Mouse (Mus musculus) hindbrain, embryonic 10.5 days (tissue): ENCODE results near the gene Sh3d19. TPM values are rescaled to one million over a fixed set of nuclear protein-coding genes. Genes with fewer than 3 reads are reported as not detected.

ENCODE experiments used
- DNase-seq: peaks from one replicate; pipeline ENCODE4 v3.0.0-alpha.2; 2017; ENCODE audit warnings: low spot score
- H3K27ac ChIP-seq: fragments of 300-500 bp; sonication (generic); 2 replicates; pipeline ENCODE4 v1.5.1; 2016; ENCODE audit warnings: mild to moderate bottlenecking, moderate library complexity
- H3K27me3 ChIP-seq: fragments of 300-500 bp; sonication (generic); 2 replicates; pipeline ENCODE4 v1.6.1; 2016; ENCODE audit warnings: mild to moderate bottlenecking; ENCODE audit not compliant: poor library complexity, insufficient read depth, severe bottlenecking
- H3K36me3 ChIP-seq: fragments of 300-500 bp; sonication (generic); 2 replicates; pipeline ENCODE4 v1.6.1; 2016; ENCODE audit warnings: mild to moderate bottlenecking, moderate library complexity
- H3K4me1 ChIP-seq: fragments of 300-500 bp; sonication (generic); replicated peaks from 2 replicates; pipeline ENCODE4 v1.6.1; 2016; ENCODE audit warnings: mild to moderate bottlenecking
- H3K4me3 ChIP-seq: fragments of 300-500 bp; sonication (generic); 2 replicates; pipeline ENCODE4 v1.5.1; 2016; ENCODE audit warnings: mild to moderate bottlenecking, moderate library complexity
- H3K9me3 ChIP-seq: fragments of 300-500 bp; sonication (generic); 2 replicates; pipeline ENCODE4 v1.6.1; 2016; ENCODE audit warnings: mild to moderate bottlenecking, moderate library complexity
- WGBS: fragments of 180-500 bp; shearing (Covaris S2); methylation state at CpG from one replicate; pipeline ENCODE4 v1.1.7; 2016; 5-methylcytosine and 5-hydroxymethylcytosine counted together
- polyA plus RNA-seq: library from polyadenylated mRNA; unstranded; fragments of >200 nt; fragmentation: Nextera tagmentation; extraction: Ambion mirVana; gene quantifications from 2 replicates; pipeline ENCODE4 v1.2.1, GENCODE M21; 2016

The Sh3d19 gene
- polyA plus RNA-seq, 1 experiment from 2014 or later: 9.0 TPM

DNA sequence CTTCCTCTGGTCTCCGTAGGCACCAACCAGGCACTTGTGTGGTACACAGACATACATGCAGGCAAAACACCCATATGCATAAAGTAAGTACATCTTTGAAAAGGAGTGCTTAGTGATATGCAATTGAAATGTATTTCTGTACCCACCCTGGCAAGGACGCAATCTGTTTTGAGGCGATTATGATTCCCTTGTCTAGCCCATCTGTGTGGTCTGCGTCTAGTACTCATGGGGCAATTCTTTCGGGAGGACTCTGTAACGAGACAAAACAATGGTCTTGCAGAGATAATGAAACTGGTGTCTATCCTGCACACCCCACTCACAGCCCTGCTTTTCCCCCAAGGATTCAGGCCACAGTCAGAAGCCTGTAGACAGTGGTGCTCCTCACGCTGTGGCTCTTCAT lies 141.9 kb downstream of the Sh3d19 start:
- WGBS: 88% methylated on average over 7 of the region's 7 CpGs

DNA sequence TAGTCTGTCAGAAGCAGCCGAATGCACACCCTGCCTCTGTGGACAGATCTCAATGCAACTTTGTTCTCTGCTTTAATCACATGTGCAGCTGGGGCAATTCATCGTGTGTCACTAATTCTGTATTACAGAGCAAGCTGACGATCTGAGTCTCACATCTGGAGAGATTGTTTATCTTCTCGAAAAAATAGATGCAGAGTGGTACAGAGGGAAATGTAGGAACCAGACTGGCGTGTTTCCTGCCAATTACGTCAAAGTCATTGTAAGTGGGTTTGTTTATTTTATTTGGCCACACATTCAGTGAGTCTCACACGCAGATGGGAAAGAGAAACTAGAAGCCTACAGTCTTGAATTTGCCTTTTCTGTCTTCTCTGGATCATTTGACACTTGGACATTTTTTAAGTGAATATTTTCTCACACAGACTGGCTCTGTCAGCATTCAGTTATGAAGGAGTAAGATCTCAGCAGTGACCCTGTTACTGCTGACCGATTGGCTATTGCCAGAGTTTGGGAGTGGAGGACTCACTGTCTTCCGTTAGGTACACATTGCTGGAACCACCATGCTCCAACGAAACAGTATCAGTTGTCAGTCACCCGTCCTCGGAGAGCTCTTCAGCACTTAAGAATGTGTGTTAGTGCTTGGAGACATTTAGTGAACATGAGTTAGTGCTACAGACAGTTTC lies 143.9 kb downstream of the Sh3d19 start:
- no peak for DNase-seq
- Histone ChIP-seq H3K27ac (no peak overlapping the region), H3K27me3 (no peaks in the 10 kb centered on the region)

More for the DNA sequence above, 141.9 kb downstream of the Sh3d19 start:
- Histone ChIP-seq H3K9me3 (0 out of 2 replicates have a peak, but pooled peaks cover 7% of the 10 kb centered on the region), H3K27ac (no peak overlapping the region), H3K27me3 (no peaks in the 10 kb centered on the region), H3K4me1 (0 out of 2 replicates have a peak, but pooled peaks cover 6% of the 10 kb centered on the region), H3K4me3 (no peak overlapping the region), H3K36me3 (peaks cover 12% of the 10 kb centered on the region)
- DNase-seq: no peak

DNA sequence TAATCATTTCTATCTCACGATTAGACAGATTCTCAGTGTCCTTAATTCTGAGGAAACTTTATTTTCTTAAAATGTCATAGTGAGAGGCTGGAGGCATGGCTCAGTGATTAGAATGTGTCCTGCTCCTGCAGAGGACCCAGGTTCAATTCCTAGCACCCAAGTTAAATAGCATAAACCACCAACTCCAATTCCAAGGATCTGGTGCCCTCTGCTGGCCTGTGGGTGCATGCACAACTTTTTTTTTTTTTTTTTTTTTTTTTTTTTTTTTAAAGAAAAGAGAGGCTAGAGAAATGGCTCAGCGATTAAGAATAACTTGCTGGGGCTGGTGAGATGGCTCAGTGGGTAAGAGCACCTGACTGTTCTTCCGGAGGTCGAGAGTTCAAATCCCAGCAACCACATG lies 146.0 kb downstream of the Sh3d19 start:
- H3K36me3 ChIP-seq: peaks cover 21% of the 10 kb centered on the region
- H3K9me3 ChIP-seq: 0 out of 2 replicates have a peak, but pooled peaks cover 7% of the 10 kb centered on the region
- no peaks in the 10 kb centered on the region for H3K27me3 ChIP-seq
- H3K4me1 ChIP-seq: no peaks in the 10 kb centered on the region
- H3K4me3 ChIP-seq: no peak overlapping the region
- no peak for DNase-seq
- H3K27ac ChIP-seq: no peak overlapping the region
- WGBS: 90% methylated on average over 4 of the region's 4 CpGs

More for the DNA sequence above, 143.9 kb downstream of the Sh3d19 start:
- Histone ChIP-seq H3K9me3 (0 out of 2 replicates have a peak, but pooled peaks cover 7% of the 10 kb centered on the region), H3K36me3 (peaks cover 12% of the 10 kb centered on the region), H3K4me3 (no peak overlapping the region), H3K4me1 (0 out of 2 replicates have a peak, but pooled peaks cover 4% of the 10 kb centered on the region)
- WGBS: 77% methylated on average over 12 of the region's 12 CpGs

DNA sequence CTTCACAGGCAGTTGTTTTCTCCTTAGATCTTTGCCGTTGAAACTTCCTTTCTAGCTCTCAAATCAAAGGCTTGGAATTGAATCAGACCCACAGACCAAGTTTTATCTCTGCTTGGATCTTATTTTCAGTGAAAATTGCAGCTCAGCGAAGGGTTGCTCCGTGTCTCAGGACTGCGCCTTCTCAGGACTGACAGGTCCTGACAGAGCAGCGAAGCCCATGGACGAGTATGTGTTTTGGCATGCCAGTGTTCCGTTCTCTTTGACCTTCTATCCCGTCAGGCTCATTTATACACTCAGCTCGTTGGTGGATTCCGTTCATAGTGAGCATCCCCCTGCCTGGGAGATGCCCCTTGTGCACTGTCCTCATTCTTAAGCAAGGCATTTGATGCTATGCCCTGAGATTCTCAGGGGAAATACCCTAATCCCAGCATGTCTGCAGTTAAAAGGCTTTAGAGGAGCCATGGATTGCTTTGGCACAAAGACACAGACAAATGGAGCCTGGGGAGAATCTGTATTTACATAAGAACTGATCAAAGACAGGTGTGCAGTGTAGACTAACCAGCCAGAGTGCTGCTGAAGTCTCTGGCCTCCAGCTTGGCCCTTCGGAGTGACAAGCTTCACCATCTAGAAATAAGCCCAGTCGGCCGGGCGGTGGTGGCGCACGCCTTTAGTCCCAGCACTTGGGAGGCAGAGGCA lies 148.5 kb downstream of the Sh3d19 start:
- H3K9me3 ChIP-seq: 0 out of 2 replicates have a peak, but pooled peaks cover 7% of the 10 kb centered on the region
- no peaks in the 10 kb centered on the region for H3K27me3 ChIP-seq
- no peaks in the 10 kb centered on the region for H3K4me1 ChIP-seq
- WGBS: 78% methylated on average over 16 of the region's 16 CpGs
- no peak overlapping the region for H3K4me3 ChIP-seq
- peak overlapping the region; percentile 24 for H3K27ac ChIP-seq
- peaks cover 26% of the 10 kb centered on the region for H3K36me3 ChIP-seq
- no peak for DNase-seq

GRCm38 (mm10) chr3:86122156-86122555 lies 151.2 kb downstream of the Sh3d19 start:
- DNase-seq: no peak
- no peaks in the 10 kb centered on the region for H3K9me3 ChIP-seq
- no peaks in the 10 kb centered on the region for H3K4me1 ChIP-seq
- H3K36me3 ChIP-seq: peaks cover 14% of the 10 kb centered on the region
- H3K27me3 ChIP-seq: no peaks in the 10 kb centered on the region
- H3K4me3 ChIP-seq: no peak overlapping the region
- no peak overlapping the region for H3K27ac ChIP-seq

DNA sequence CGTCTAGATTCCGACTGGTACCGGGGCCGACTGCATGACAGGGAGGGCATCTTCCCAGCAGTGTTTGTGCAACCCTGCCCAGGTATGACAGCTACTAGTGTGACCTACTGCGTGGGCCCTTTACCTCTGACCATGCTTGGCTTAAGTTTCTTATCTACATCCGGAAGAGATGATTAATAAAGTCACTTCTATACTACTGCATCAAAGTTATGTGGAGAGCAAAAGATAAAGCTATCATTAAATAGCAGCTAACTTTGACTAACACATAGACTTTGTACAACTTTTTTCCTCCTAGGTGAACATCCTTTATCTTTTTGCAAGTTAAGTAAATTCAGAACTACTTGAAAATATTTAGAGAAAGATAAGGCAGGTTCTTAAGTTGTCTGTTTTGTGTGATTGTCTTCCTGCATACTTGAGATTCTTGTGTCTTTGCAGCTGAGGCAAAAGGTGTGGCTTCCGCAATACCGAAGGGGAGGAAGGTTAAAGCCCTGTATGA lies 152.4 kb downstream of the Sh3d19 start:
- peaks cover 14% of the 10 kb centered on the region for H3K36me3 ChIP-seq
- no peaks in the 10 kb centered on the region for H3K27me3 ChIP-seq
- WGBS: 94% methylated on average over 8 of the region's 8 CpGs
- no peak overlapping the region for H3K4me3 ChIP-seq
- H3K27ac ChIP-seq: no peak overlapping the region
- H3K9me3 ChIP-seq: no peaks in the 10 kb centered on the region
- DNase-seq: no peak
- H3K4me1 ChIP-seq: no peaks in the 10 kb centered on the region

DNA sequence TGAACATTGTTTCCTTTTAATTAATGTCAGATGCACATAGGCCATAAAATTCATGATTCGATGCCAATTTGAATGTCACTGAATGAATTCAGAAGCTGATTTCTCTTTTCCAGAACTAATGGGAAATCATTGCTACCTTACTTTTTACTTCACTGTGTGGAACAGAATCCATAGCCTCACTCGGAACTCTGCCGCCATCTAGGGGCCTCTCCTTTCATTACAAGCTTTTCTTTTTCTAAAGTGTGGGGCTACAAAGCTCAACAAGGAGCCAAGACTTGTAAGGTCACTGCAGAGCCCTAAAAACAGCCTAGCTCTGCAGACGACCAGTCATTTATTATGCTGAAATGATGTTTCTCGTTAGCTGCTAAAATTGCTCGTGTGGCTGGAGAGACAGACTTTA lies 158.8 kb downstream of the Sh3d19 start:
- Histone ChIP-seq H3K36me3 (peaks cover 13% of the 10 kb centered on the region), H3K4me3 (no peak overlapping the region), H3K27me3 (no peaks in the 10 kb centered on the region), H3K9me3 (no peaks in the 10 kb centered on the region), H3K27ac (no peak overlapping the region), H3K4me1 (no peaks in the 10 kb centered on the region)
- 17% methylated on average over 6 of the region's 6 CpGs for WGBS
- peak; percentile 52 for DNase-seq

DNA sequence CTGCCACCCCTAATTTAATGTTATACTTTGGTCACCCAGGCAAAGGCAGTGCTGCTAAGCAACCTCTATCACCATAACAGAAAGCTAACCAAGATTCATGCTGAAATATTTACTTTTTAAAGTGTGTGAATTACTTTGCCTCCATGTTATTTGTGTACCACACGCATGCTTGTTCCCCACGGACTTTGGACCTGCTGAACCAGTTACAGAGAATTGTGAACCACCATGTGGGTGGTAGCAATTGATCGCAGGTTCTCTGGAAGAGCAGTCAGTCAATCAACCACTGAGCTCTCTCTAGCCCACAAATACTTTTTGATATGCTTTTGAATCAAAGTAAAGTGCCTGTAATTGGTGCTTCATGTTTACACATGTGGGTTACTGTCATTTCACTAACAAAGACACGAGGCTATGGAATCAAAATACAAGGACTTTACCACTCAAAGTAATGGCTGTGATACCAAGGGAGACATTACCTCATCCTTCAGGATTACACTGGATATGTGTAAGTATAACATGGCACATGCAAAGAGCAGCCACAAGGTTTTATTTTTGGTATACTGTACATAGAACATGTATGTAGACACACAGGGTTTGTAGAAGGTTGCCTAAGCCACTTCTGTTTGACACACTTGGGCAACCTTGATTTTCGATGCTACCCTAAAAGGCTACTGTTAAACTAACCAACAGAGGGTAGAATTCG lies 164.2 kb downstream of the Sh3d19 start:
- no peak overlapping the region for H3K4me3 ChIP-seq
- H3K27me3 ChIP-seq: no peaks in the 10 kb centered on the region
- DNase-seq: no peak
- H3K36me3 ChIP-seq: peaks cover 66% of the 10 kb centered on the region
- H3K9me3 ChIP-seq: no peaks in the 10 kb centered on the region
- H3K4me1 ChIP-seq: 0 out of 2 replicates have a peak, but pooled peaks cover 2% of the 10 kb centered on the region
- no peak overlapping the region for H3K27ac ChIP-seq
- WGBS: 91% methylated on average over 6 of the region's 6 CpGs

GRCm38 (mm10) chr3:86135886-86136563 lies 165.1 kb downstream of the Sh3d19 start:
- WGBS: 89% methylated on average over 6 of the region's 6 CpGs

GRCm38 (mm10) chr3:86136936-86137574 lies 166.1 kb downstream of the Sh3d19 start:
- WGBS: 93% methylated on average over 6 of the region's 6 CpGs
- DNase-seq: no peak
- Histone ChIP-seq H3K27ac (no peak overlapping the region), H3K4me1 (peaks cover 16% of the 10 kb centered on the region), H3K27me3 (no peaks in the 10 kb centered on the region), H3K9me3 (no peaks in the 10 kb centered on the region), H3K4me3 (no peak overlapping the region), H3K36me3 (peaks cover 80% of the 10 kb centered on the region)

More at GRCm38 (mm10) chr3:86135886-86136563, 165.1 kb downstream of the Sh3d19 start:
- H3K9me3 ChIP-seq: no peaks in the 10 kb centered on the region
- H3K27me3 ChIP-seq: no peaks in the 10 kb centered on the region
- H3K36me3 ChIP-seq: peaks cover 75% of the 10 kb centered on the region
- no peak for DNase-seq
- peaks cover 11% of the 10 kb centered on the region for H3K4me1 ChIP-seq
- H3K4me3 ChIP-seq: no peak overlapping the region
- H3K27ac ChIP-seq: no peak overlapping the region

DNA sequence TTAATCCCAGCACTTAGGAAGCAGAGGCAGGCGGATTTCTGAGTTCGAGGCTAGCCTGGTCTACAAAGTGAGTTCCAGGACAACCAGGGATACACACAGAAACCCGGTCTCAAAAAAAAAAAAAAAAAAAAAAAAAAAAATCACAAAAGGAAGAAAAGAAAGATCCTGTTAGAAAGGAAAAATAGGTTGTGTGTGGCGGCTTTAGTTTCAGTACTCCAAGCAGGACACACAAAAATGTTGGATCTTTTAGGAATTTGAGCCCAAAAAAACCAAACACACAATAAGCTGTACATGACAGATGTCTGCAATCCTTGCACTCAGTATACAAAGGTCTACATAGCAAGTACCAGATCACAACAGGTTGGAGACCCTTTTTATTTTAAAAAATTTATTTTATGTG lies 168.8 kb downstream of the Sh3d19 start:
- WGBS: 94% methylated on average over 4 of the region's 4 CpGs
- Histone ChIP-seq H3K27me3 (no peaks in the 10 kb centered on the region), H3K9me3 (no peaks in the 10 kb centered on the region), H3K4me1 (peaks cover 24% of the 10 kb centered on the region), H3K4me3 (no peak overlapping the region), H3K36me3 (peaks cover 69% of the 10 kb centered on the region), H3K27ac (no peak overlapping the region)
- DNase-seq: no peak

DNA sequence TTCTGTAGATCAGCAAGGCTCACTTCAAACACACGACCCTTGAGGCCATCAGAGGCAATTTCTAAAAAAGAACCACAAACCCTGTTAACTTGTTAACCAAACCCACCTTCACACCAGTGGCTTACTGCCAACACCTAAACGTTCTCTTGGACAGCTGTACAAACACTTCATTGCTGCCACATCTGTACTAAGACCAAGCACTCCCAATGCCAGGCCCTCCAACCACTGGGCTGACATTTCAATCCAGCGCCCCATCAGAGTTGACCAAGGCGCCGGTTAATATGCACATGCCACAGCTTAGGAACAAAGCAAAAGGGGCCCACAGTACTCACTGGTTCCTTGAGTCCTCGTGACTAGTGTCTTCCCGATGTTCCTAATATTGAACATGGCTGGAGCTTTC lies 170.5 kb downstream of the Sh3d19 start:
- Histone ChIP-seq H3K36me3 (peaks cover 52% of the 10 kb centered on the region), H3K27me3 (no peaks in the 10 kb centered on the region), H3K9me3 (no peaks in the 10 kb centered on the region), H3K4me3 (peak overlapping the region; percentile 98), H3K27ac (peak overlapping the region; percentile 93), H3K4me1 (peaks cover 24% of the 10 kb centered on the region)
- peak; percentile 27 for DNase-seq
- WGBS: 25% methylated on average over 7 of the region's 7 CpGs
